Mouse (Mus musculus): ENCODE data around the gene Colq. TPM values are rescaled to one million over a fixed set of nuclear protein-coding genes. Genes with fewer than 3 reads are reported as not detected.

The Colq gene
- polyA plus RNA-seq, 1 experiment from 2014 or later = 3.5 TPM

- Histone ChIP-seq H3K9me3 (replicated peaks) (no peaks in the 10 kb centered on the region), H3K4me3 (replicated peaks) (no peak overlapping the region), H3K27ac (replicated peaks) (no peak overlapping the region), H3K9ac (no peak overlapping the region), H3K27me3 (no peaks in the 10 kb centered on the region), H3K4me1 (0 out of 2 replicates have a peak, but pooled peaks cover 5% of the 10 kb centered on the region), H3K36me3 (no peaks in the 10 kb centered on the region), H3K4me2 (replicated peaks) (no peak overlapping the region)
- no peak for ATAC-seq (ENCODE audit: insufficient number of reproducible peaks, low FRiP score, low TSS enrichment, low read depth)
- WGBS = 82% methylated on average over 8 of the region's 8 CpGs
These were observed 33.9 kb downstream of the Colq start for GRCm38 (mm10) chr14:31557273-31557672.

DNA sequence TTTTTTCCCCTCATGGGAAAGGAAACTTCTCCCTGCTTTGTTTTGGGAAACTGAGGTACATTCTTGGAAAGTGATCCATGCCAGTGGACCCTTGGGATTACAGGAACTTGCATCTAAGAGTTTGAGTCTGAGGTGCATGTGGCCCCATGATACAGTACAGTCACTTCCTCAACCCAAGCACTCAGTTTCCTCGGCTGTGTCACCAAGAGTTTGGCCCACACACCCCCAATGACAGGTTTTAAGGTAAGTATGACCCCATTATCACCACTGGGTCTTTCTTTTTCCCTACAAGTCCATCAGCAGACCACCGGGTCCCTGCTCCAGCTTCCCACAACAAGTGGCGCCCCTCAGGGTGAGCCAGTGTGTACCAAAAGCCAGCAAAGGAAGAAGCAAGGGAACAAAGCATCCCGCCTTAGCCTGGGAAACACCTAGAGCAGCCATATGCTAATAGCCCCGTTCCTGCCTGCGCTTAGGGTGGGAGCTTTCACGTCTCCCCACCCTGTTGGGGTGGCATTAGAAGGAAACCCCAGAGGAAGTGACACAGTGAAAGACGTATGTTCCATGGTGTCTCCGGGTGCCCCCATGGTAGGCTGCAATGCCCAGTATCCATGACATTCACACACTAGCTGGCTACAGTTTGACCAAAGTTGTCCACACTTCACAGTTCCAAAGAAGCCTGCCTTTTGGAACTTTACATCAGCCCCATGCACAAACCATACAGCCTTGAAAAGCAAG lies 34.5 kb downstream of the Colq start:
- H3K4me2 ChIP-seq (replicated peaks) = no peak overlapping the region
- ATAC-seq (ENCODE audit: insufficient number of reproducible peaks, low FRiP score, low TSS enrichment, low read depth) = no peak
- H3K36me3 ChIP-seq = no peaks in the 10 kb centered on the region
- 0 out of 2 replicates have a peak, but pooled peaks cover 5% of the 10 kb centered on the region for H3K4me1 ChIP-seq
- no peak overlapping the region for H3K27ac ChIP-seq (replicated peaks)
- no peaks in the 10 kb centered on the region for H3K9me3 ChIP-seq (replicated peaks)
- 84% methylated on average over 9 of the region's 9 CpGs for WGBS
- no peaks in the 10 kb centered on the region for H3K27me3 ChIP-seq
- no peak overlapping the region for H3K9ac ChIP-seq
- H3K4me3 ChIP-seq (replicated peaks) = no peak overlapping the region

- no peak overlapping the region for H3K9ac ChIP-seq
- H3K27ac ChIP-seq (replicated peaks) = no peak overlapping the region
- H3K4me2 ChIP-seq (replicated peaks) = no peak overlapping the region
- WGBS = 55% methylated on average over 14 of the region's 14 CpGs
- no peaks in the 10 kb centered on the region for H3K36me3 ChIP-seq
- H3K4me3 ChIP-seq (replicated peaks) = no peak overlapping the region
- 0 out of 2 replicates have a peak, but pooled peaks cover 5% of the 10 kb centered on the region for H3K4me1 ChIP-seq
- ATAC-seq (ENCODE audit: insufficient number of reproducible peaks, low FRiP score, low TSS enrichment, low read depth) = peak; percentile 48
- H3K27me3 ChIP-seq = no peaks in the 10 kb centered on the region
- no peaks in the 10 kb centered on the region for H3K9me3 ChIP-seq (replicated peaks)
These were observed 35.1 kb downstream of the Colq start for GRCm38 (mm10) chr14:31555963-31556434.

DNA sequence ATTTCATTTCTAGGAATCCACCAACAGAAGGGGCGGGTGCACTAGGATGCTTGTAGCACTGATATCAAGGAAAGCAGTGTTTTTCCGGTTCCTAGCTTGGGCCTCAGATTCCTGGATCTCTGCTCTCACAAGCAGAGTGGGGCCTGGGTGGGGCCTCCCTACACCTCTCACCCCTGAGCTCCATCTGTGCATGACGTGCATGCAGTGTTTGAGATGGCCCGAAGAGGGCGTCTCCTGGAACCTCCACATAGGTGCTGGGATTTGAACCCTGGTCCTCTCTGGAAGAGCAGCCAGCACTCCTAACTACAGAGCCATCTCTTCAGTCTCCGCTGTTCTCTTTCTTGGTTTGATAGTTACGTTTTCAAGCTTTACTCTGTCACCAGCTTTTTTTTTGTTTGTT lies 36.1 kb downstream of the Colq start:
- H3K27ac ChIP-seq (replicated peaks) = no peak overlapping the region
- no peak overlapping the region for H3K4me3 ChIP-seq (replicated peaks)
- no peaks in the 10 kb centered on the region for H3K27me3 ChIP-seq
- H3K9me3 ChIP-seq (replicated peaks) = no peaks in the 10 kb centered on the region
- WGBS = 84% methylated on average over 7 of the region's 7 CpGs
- H3K9ac ChIP-seq = no peak overlapping the region
- H3K4me2 ChIP-seq (replicated peaks) = no peak overlapping the region
- 0 out of 2 replicates have a peak, but pooled peaks cover 5% of the 10 kb centered on the region for H3K4me1 ChIP-seq
- no peak for ATAC-seq (ENCODE audit: insufficient number of reproducible peaks, low FRiP score, low TSS enrichment, low read depth)
- no peaks in the 10 kb centered on the region for H3K36me3 ChIP-seq

DNA sequence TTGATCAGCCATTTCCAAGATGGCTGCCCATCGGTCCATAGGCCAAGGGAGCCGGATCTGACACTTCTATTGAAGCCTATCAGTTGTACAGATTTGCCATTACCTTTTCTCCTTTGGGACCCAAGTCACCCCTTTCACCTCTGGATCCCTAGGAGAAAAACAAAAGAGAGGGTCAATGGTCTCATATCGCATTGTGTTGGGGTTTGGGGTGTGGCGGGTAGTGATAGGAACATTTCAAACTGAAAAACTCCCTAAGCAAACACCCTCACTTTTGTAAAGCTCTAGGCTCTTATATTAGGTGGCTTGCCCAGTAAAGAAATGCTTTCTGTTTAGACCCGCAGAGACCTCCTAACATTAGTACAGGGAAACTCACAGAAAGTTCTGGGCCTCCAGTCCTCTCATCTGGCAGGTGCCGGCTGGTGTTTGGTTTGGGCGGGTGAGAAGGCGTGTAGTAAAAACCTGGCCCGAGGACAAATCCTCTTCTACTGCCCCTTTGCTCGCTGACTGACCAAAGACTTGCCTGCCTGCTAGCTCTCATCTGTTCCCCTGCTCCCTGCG lies 47.2 kb downstream of the Colq start:
- 75% methylated on average over 11 of the region's 11 CpGs for WGBS
- no peak for ATAC-seq (ENCODE audit: insufficient number of reproducible peaks, low FRiP score, low TSS enrichment, low read depth)

GRCm38 (mm10) chr14:31537298-31537697 lies 53.8 kb downstream of the Colq start:
- Histone ChIP-seq H3K9me3 (replicated peaks) (no peaks in the 10 kb centered on the region), H3K4me1 (no peaks in the 10 kb centered on the region), H3K36me3 (no peaks in the 10 kb centered on the region), H3K27me3 (no peaks in the 10 kb centered on the region), H3K9ac (no peak overlapping the region), H3K27ac (replicated peaks) (no peak overlapping the region), H3K4me3 (replicated peaks) (no peak overlapping the region), H3K4me2 (replicated peaks) (no peak overlapping the region)
- ATAC-seq (ENCODE audit: insufficient number of reproducible peaks, low FRiP score, low TSS enrichment, low read depth) = no peak
- WGBS = 76% methylated on average over 6 of the region's 6 CpGs

More for the DNA sequence above, 47.2 kb downstream of the Colq start:
- no peak overlapping the region for H3K4me3 ChIP-seq (replicated peaks)
- 0 out of 2 replicates have a peak, but pooled peaks cover 3% of the 10 kb centered on the region for H3K4me1 ChIP-seq
- H3K9ac ChIP-seq = no peak overlapping the region
- H3K27me3 ChIP-seq = no peaks in the 10 kb centered on the region
- no peak overlapping the region for H3K4me2 ChIP-seq (replicated peaks)
- H3K27ac ChIP-seq (replicated peaks) = no peak overlapping the region
- no peaks in the 10 kb centered on the region for H3K36me3 ChIP-seq
- no peaks in the 10 kb centered on the region for H3K9me3 ChIP-seq (replicated peaks)

DNA sequence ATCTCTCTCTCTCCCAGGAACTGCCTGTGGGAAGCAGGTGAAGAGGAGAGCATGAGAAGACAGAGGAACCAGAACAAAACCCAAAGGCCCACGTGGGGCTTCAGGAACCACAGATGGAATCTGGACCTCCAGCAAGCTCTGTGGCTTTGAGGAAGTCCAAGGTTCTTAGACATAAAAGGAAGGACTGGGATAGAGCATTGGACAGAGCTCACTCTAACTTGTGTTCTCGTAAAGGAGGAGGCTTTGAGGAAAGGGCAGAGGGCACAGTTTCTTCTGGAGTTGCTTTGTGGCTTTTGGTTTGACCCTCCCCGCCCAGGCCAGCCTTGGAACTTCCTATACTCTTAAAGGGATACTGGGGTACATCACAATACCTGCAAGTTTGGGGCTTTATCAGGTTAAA lies 58.5 kb downstream of the Colq start:
- no peak for ATAC-seq (ENCODE audit: insufficient number of reproducible peaks, low FRiP score, low TSS enrichment, low read depth)
- Histone ChIP-seq H3K4me2 (replicated peaks) (no peak overlapping the region), H3K9me3 (replicated peaks) (no peaks in the 10 kb centered on the region), H3K4me3 (replicated peaks) (no peak overlapping the region), H3K4me1 (peaks cover 6% of the 10 kb centered on the region; the same call in 1 of the 2 replicates), H3K9ac (no peak overlapping the region), H3K27me3 (no peaks in the 10 kb centered on the region), H3K36me3 (no peaks in the 10 kb centered on the region), H3K27ac (replicated peaks) (no peak overlapping the region)
- WGBS = 47% methylated on average over 3 of the region's 3 CpGs

DNA sequence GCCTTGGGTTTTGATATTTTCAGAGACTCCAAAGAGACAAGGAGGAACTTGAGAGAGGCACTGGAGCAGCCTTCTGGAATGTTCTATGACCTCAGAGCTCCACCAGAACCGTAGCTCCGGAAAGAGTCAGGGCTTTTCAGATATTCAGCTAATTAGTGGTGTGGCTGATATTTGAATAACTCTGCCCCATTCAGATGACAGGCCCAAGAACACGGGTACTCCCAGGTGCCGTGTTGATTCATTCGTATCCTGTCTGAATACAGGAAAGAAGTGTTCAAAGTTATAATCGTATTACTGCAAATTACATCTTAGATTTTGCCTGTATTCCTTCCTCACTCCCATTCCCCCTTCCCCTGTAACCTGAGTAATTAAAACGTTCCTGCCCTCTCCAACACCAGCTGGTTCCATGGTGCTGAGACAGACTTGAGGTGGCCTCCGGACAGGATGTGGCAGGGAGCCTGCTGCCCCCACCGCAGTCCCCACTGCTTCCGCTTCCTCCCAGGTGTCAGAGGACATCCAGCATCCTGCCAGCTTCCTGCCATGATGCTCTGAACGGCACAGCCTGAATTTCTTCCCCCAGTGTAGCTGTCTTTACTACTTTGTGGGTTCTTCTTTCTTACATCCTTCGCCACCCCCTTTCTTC lies 59.5 kb downstream of the Colq start:
- Histone ChIP-seq H3K4me1 (peaks cover 6% of the 10 kb centered on the region; the same call in 1 of the 2 replicates), H3K4me3 (replicated peaks) (no peak overlapping the region), H3K9ac (no peak overlapping the region), H3K27me3 (no peaks in the 10 kb centered on the region), H3K27ac (replicated peaks) (peak overlapping the region; percentile 6; the same call in 1 of the 2 replicates), H3K9me3 (replicated peaks) (no peaks in the 10 kb centered on the region), H3K36me3 (no peaks in the 10 kb centered on the region), H3K4me2 (replicated peaks) (0 out of 2 replicates have a peak overlapping the region, but pooled peaks have one; percentile 12)
- WGBS = 35% methylated on average over 12 of the region's 12 CpGs
- ATAC-seq (ENCODE audit: insufficient number of reproducible peaks, low FRiP score, low TSS enrichment, low read depth) = no peak

DNA sequence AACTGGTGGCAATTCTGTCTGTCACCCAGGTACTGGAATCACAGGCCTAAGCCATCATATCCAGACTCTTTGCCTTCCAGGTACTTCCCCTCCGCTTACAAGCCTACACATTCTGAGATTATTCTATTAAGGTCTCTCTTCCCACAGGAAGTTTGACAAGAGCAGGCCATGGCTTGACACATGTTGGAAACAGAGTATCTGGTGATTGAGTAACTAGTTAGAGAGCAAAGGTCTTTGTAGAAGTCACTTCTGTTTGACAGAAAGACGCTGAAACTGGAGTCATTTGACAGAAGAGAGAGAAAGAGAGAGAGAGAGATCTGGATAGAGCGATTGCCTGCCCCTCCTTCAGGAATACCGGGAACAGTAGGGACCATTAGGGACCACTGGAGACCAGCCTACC lies 60.3 kb downstream of the Colq start:
- no peak overlapping the region for H3K4me3 ChIP-seq (replicated peaks)
- no peak overlapping the region for H3K9ac ChIP-seq
- 86% methylated on average over 4 of the region's 4 CpGs for WGBS
- no peak overlapping the region for H3K27ac ChIP-seq (replicated peaks)
- no peak for ATAC-seq (ENCODE audit: insufficient number of reproducible peaks, low FRiP score, low TSS enrichment, low read depth)
- no peaks in the 10 kb centered on the region for H3K36me3 ChIP-seq
- H3K9me3 ChIP-seq (replicated peaks) = no peaks in the 10 kb centered on the region
- no peaks in the 10 kb centered on the region for H3K27me3 ChIP-seq
- peaks cover 6% of the 10 kb centered on the region; the same call in 1 of the 2 replicates for H3K4me1 ChIP-seq
- no peak overlapping the region for H3K4me2 ChIP-seq (replicated peaks)

- H3K9me3 ChIP-seq (replicated peaks) = no peaks in the 10 kb centered on the region
- no peak overlapping the region for H3K9ac ChIP-seq
- no peak overlapping the region for H3K4me2 ChIP-seq (replicated peaks)
- H3K27me3 ChIP-seq = no peaks in the 10 kb centered on the region
- no peaks in the 10 kb centered on the region for H3K36me3 ChIP-seq
- H3K4me3 ChIP-seq (replicated peaks) = no peak overlapping the region
- ATAC-seq (ENCODE audit: insufficient number of reproducible peaks, low FRiP score, low TSS enrichment, low read depth) = no peak
- WGBS = 67% methylated on average over 7 of the region's 7 CpGs
- no peak overlapping the region for H3K27ac ChIP-seq (replicated peaks)
- H3K4me1 ChIP-seq = no peaks in the 10 kb centered on the region
These were observed 65.9 kb downstream of the Colq start for GRCm38 (mm10) chr14:31525040-31525810.

GRCm38 (mm10) chr14:31521318-31521717 lies 69.8 kb downstream of the Colq start:
- H3K9me3 ChIP-seq (replicated peaks) = no peaks in the 10 kb centered on the region
- 72% methylated on average over 2 of the region's 2 CpGs for WGBS
- no peak overlapping the region for H3K4me2 ChIP-seq (replicated peaks)
- no peaks in the 10 kb centered on the region for H3K36me3 ChIP-seq
- H3K4me3 ChIP-seq (replicated peaks) = no peak overlapping the region
- no peak overlapping the region for H3K9ac ChIP-seq
- no peaks in the 10 kb centered on the region for H3K4me1 ChIP-seq
- no peaks in the 10 kb centered on the region for H3K27me3 ChIP-seq
- no peak for ATAC-seq (ENCODE audit: insufficient number of reproducible peaks, low FRiP score, low TSS enrichment, low read depth)
- H3K27ac ChIP-seq (replicated peaks) = no peak overlapping the region
